8 mouse cellular contexts compared by ENCODE assay signal in the genomic region with DNA sequence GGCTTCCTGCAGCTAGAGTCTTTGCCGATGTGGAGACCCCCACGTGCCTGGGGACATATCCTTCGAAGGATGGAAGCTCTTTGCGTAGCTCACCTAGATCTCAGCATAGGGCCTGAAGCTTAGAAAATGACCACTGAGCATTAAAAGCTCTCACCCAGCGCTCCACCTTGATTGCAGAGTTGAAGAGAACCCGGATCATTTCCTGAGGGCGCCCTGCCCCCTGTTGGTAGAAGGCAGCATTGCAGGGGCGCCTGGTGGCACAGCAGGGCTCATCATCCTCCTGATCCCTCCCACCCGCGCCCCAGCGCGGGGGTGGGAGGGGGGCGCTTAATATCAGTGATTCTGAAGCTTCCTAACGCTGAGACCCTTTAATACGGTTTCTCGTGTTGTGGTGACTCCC. TPM values are rescaled to one million over a fixed set of nuclear protein-coding genes. Genes with fewer than 3 reads are reported as not detected.
DNase-seq lines count a peak whose midpoint lies in the region; ATAC-seq lines count a peak whose summit lies in the region.

No protein-coding gene starts in this region.

- peak; percentile 23 for DNase-seq in gastrocnemius, adult 18-20 months (ENCODE audit: low spot score)
- DNase-seq in gastrocnemius, postnatal 25 days = no peak
- peak; percentile 57 for DNase-seq in 3T3-L1 (ENCODE audit: low read depth, low spot score)
- peak; percentile 77 for DNase-seq in ZHBTc4 (ENCODE audit: low read depth, low spot score)
- peak; percentile 73 for DNase-seq in embryo, embryonic 10.5 days (ENCODE audit: low spot score)
- DNase-seq in layer of hippocampus, adult 9-10 months (ENCODE audit: low spot score) = peak; percentile 27
- DNase-seq in testis, postnatal 10 days (ENCODE audit: low spot score) = peak; percentile 80

- peak; percentile 53; the same call in 1 of the 2 replicates for ATAC-seq in megakaryocyte-erythroid progenitor cell, adult 5-6 weeks (replicated peaks; ENCODE audit: low FRiP score, low TSS enrichment, poor library complexity, severe bottlenecking)

RNA-seq across cellular contexts. Expression of gene Pcbd1, which starts 16.8 kb away (rescaled TPM):
- 1 to 10 TPM in 1 of 2 experiments, under 1 TPM in 1; 0.50 to 1.2 TPM for total RNA-seq in gastrocnemius, adult 18-20 months (2021)
- under 1 TPM; 0.49 to 0.72 TPM for total RNA-seq in gastrocnemius, postnatal 25 days (2021)
- 6.0 and 9.8 TPM in 2 replicates for total RNA-seq in megakaryocyte-erythroid progenitor cell, adult 5-6 weeks (2014; fragmentation: Nextera tagmentation)
- 1.9 TPM in 1 of 2 replicates, not detected in the other for total RNA-seq in megakaryocyte-erythroid progenitor cell, adult 5-6 weeks (2017)
